Mouse (Mus musculus): ENCODE measurements around the gene Mllt6.

GRCm38 (mm10) chr11:97669829-97670228, 6.6 kb downstream of the Mllt6 start:
- no peak for TF ChIP-seq POLR2A (IDR thresholded peaks at IDR 0.05; ENCODE audit: borderline replicate concordance, insufficient read depth, low read length)
- no peak for TF ChIP-seq CTCF (IDR thresholded peaks at IDR 0.05; ENCODE audit: borderline replicate concordance, insufficient read depth, low read depth, low read length)

Data from cerebellum, adult 2 months (tissue).